Mouse (Mus musculus) liver, postnatal 0 days (tissue): Measurements from ENCODE around the gene Ppp1r3c. TPM values are rescaled to one million over a fixed set of nuclear protein-coding genes. Genes with fewer than 3 reads are reported as not detected.

ENCODE experiments used
- ATAC-seq: fragments of 200-750 bp; cut with Nextera tagmentation; 2 replicates; pipeline ENCODE4 v1.8.0; 2017; ENCODE audit warnings: mild to moderate bottlenecking, moderate library complexity
- DNase-seq: peaks from one replicate; pipeline ENCODE4 v3.0.0-alpha.2; 2016
- H3K27ac ChIP-seq: fragments of 300-500 bp; sonication (generic); 2 replicates; pipeline ENCODE4 v1.5.1; 2014; ENCODE audit warnings: antibody characterized with exemption, moderate library complexity, mild to moderate bottlenecking, low read depth
- H3K27me3 ChIP-seq: fragments of 300-500 bp; sonication (generic); 2 replicates; pipeline ENCODE4 v1.6.1; 2014; ENCODE audit warnings: low read length, control low read depth, mixed read lengths; ENCODE audit not compliant: insufficient read depth
- H3K36me3 ChIP-seq: fragments of 300-500 bp; sonication (generic); replicated peaks from 2 replicates; pipeline ENCODE4 v1.6.1; 2014; ENCODE audit warnings: mild to moderate bottlenecking, control low read depth, low read length, moderate library complexity, mixed read lengths; ENCODE audit not compliant: insufficient read depth
- H3K4me1 ChIP-seq: fragments of 300-500 bp; sonication (generic); 2 replicates; pipeline ENCODE4 v1.6.1; 2014; ENCODE audit warnings: antibody characterized with exemption, mild to moderate bottlenecking, control low read depth; ENCODE audit not compliant: insufficient read depth
- H3K4me2 ChIP-seq: fragments of 300-500 bp; sonication (generic); 2 replicates; pipeline ENCODE4 v1.6.1; 2014; ENCODE audit warnings: low read depth, mild to moderate bottlenecking, low read length, moderate library complexity, mixed read lengths
- H3K4me3 ChIP-seq: fragments of 300-500 bp; sonication (generic); 2 replicates; pipeline ENCODE4 v1.5.1; 2014; ENCODE audit warnings: low read depth, low read length
- H3K9ac ChIP-seq: fragments of 300-500 bp; sonication (generic); replicated peaks from 2 replicates; pipeline ENCODE4 v1.6.1; 2014; ENCODE audit warnings: mild to moderate bottlenecking, moderate library complexity
- H3K9me3 ChIP-seq: fragments of 300-500 bp; sonication (generic); 2 replicates; pipeline ENCODE4 v1.6.1; 2016; ENCODE audit warnings: mild to moderate bottlenecking, control low read depth, low read length, mixed read lengths
- CTCF ChIP-seq: sonication (generic); IDR thresholded peaks from 2 replicates; pipeline ENCODE4 v1.5.1; 2016; ENCODE audit warnings: antibody characterized with exemption, low read depth
- EP300 ChIP-seq: IDR thresholded peaks from 2 replicates; pipeline ENCODE4 v1.6.1; 2016; ENCODE audit warnings: antibody characterized with exemption, low read depth, mild to moderate bottlenecking
- WGBS: fragments of 180-500 bp; shearing (Covaris S2); extraction: QIAGEN DNeasy Blood & Tissue Kit; methylation state at CpG from one replicate; pipeline ENCODE4 v1.1.7; 2014; ENCODE audit not compliant: insufficient replicate concordance; 5-methylcytosine and 5-hydroxymethylcytosine counted together
- polyA plus RNA-seq: library from polyadenylated mRNA; unstranded; fragments of >200 nt; fragmentation: Nextera tagmentation; extraction: Ambion mirVana; gene quantifications from 2 replicates; pipeline ENCODE4 v1.2.1, GENCODE M21; 2015

Ppp1r3c gene
- polyA plus RNA-seq, 1 experiment from 2014 or later: 11.3 TPM

- H3K9ac ChIP-seq: no peak overlapping the region
- no peaks in the 10 kb centered on the region for H3K4me1 ChIP-seq
- H3K4me2 ChIP-seq: no peak overlapping the region
- TF ChIP-seq EP300 (no peak), CTCF (no peak)
- no peaks in the 10 kb centered on the region for H3K9me3 ChIP-seq
- H3K27ac ChIP-seq: no peak overlapping the region
- 68% methylated on average over 13 of the region's 13 CpGs for WGBS
- no peaks in the 10 kb centered on the region for H3K27me3 ChIP-seq
- no peaks in the 10 kb centered on the region for H3K36me3 ChIP-seq
- DNase-seq (peak; percentile 58), ATAC-seq (peak; percentile 84)
- no peak overlapping the region for H3K4me3 ChIP-seq
Measured at GRCm38 (mm10) chr19:36713092-36713491, 23.4 kb downstream of the Ppp1r3c start.

- no peaks in the 10 kb centered on the region for H3K36me3 ChIP-seq
- DNase-seq (no peak), ATAC-seq (no peak)
- H3K27me3 ChIP-seq: no peaks in the 10 kb centered on the region
- H3K27ac ChIP-seq: no peak overlapping the region
- no peaks in the 10 kb centered on the region for H3K9me3 ChIP-seq
- H3K4me2 ChIP-seq: no peak overlapping the region
- no peak for TF ChIP-seq CTCF
- TF ChIP-seq EP300: no peak
- H3K4me1 ChIP-seq: peaks cover 6% of the 10 kb centered on the region; the same call in 1 of the 2 replicates
- no peak overlapping the region for H3K9ac ChIP-seq
- H3K4me3 ChIP-seq: no peak overlapping the region
- 62% methylated on average over 6 of the region's 6 CpGs for WGBS
Measured at GRCm38 (mm10) chr19:36706195-36706594, 30.3 kb downstream of the Ppp1r3c start.

GRCm38 (mm10) chr19:36705286-36706146, 30.9 kb downstream of the Ppp1r3c start:
- H3K36me3 ChIP-seq: no peaks in the 10 kb centered on the region
- no peak for TF ChIP-seq EP300
- no peak for TF ChIP-seq CTCF
- H3K9me3 ChIP-seq: no peaks in the 10 kb centered on the region
- peak overlapping the region; percentile 59 for H3K27ac ChIP-seq
- peak overlapping the region; percentile 11; the same call in 1 of the 2 replicates for H3K4me2 ChIP-seq
- ATAC-seq (peak; percentile 31; the same call in 1 of the 2 replicates), DNase-seq (no peak)
- H3K4me3 ChIP-seq: no peak overlapping the region
- no peaks in the 10 kb centered on the region for H3K27me3 ChIP-seq
- WGBS: 54% methylated on average over 17 of the region's 17 CpGs
- H3K9ac ChIP-seq: no peak overlapping the region
- peaks cover 6% of the 10 kb centered on the region; the same call in 1 of the 2 replicates for H3K4me1 ChIP-seq

GRCm38 (mm10) chr19:36704763-36705162, 31.7 kb downstream of the Ppp1r3c start:
- Histone ChIP-seq H3K9me3 (no peaks in the 10 kb centered on the region), H3K4me1 (peaks cover 6% of the 10 kb centered on the region; the same call in 1 of the 2 replicates), H3K27me3 (no peaks in the 10 kb centered on the region), H3K4me2 (peak overlapping the region; percentile 11; the same call in 1 of the 2 replicates), H3K36me3 (no peaks in the 10 kb centered on the region), H3K4me3 (no peak overlapping the region), H3K9ac (no peak overlapping the region), H3K27ac (peak overlapping the region; percentile 59)
- 51% methylated on average over 7 of the region's 7 CpGs for WGBS
- TF ChIP-seq EP300 (no peak), CTCF (no peak)
- DNase-seq (peak; percentile 21), ATAC-seq (peak; percentile 80)

- 0 out of 2 replicates have a peak overlapping the region, but pooled peaks have one; percentile 5 for H3K27ac ChIP-seq
- no peak overlapping the region for H3K4me3 ChIP-seq
- WGBS: 39% methylated on average over 9 of the region's 9 CpGs
Measured at GRCm38 (mm10) chr19:36701809-36702622, 34.4 kb downstream of the Ppp1r3c start.

GRCm38 (mm10) chr19:36701366-36701765, 35.1 kb downstream of the Ppp1r3c start:
- H3K27ac ChIP-seq: no peak overlapping the region
- 63% methylated on average over 3 of the region's 3 CpGs for WGBS
- no peaks in the 10 kb centered on the region for H3K9me3 ChIP-seq
- DNase-seq (no peak), ATAC-seq (no peak)
- peaks cover 10% of the 10 kb centered on the region for H3K4me1 ChIP-seq
- no peak overlapping the region for H3K4me3 ChIP-seq
- no peaks in the 10 kb centered on the region for H3K27me3 ChIP-seq
- no peak overlapping the region for H3K4me2 ChIP-seq
- TF ChIP-seq EP300 (no peak), CTCF (no peak)
- H3K9ac ChIP-seq: no peak overlapping the region
- H3K36me3 ChIP-seq: no peaks in the 10 kb centered on the region

More at GRCm38 (mm10) chr19:36701809-36702622, 34.4 kb downstream of the Ppp1r3c start:
- no peaks in the 10 kb centered on the region for H3K36me3 ChIP-seq
- ATAC-seq (no peak), DNase-seq (no peak)
- TF ChIP-seq EP300: no peak
- no peak for TF ChIP-seq CTCF
- H3K9me3 ChIP-seq: no peaks in the 10 kb centered on the region
- H3K27me3 ChIP-seq: no peaks in the 10 kb centered on the region
- no peak overlapping the region for H3K9ac ChIP-seq
- no peak overlapping the region for H3K4me2 ChIP-seq
- H3K4me1 ChIP-seq: peaks cover 7% of the 10 kb centered on the region
